Comparison of ENCODE assay signal across 24 mouse cellular contexts in genomic region chr1:19605506-19605905, GRCm38 (mm10).
"Had no signal": no experiment of that assay in that cellular context is flagged by ENCODE, and none has a peak within 500 bp of the region (broad histone marks: within the 10 kb centered on the region; RNA-seq: fewer than 3 reads in every experiment).

No protein-coding gene starts in this region.

- H3K27me3 ChIP-seq: heart, embryonic 13.5 days; heart, embryonic 15.5 days; hindbrain, embryonic 13.5 days; hindbrain, embryonic 15.5 days; limb, embryonic 13.5 days; limb, embryonic 15.5 days; liver, embryonic 12.5 days had no signal

- H3K4me2 ChIP-seq: heart, embryonic 11.5 days; heart, embryonic 13.5 days; heart, embryonic 15.5 days; hindbrain, embryonic 13.5 days; hindbrain, embryonic 15.5 days; limb, embryonic 13.5 days; limb, embryonic 15.5 days; liver, embryonic 12.5 days had no signal

- H3K4me1 ChIP-seq: heart, embryonic 13.5 days; heart, embryonic 15.5 days; hindbrain, embryonic 13.5 days; hindbrain, embryonic 15.5 days; limb, embryonic 13.5 days; limb, embryonic 15.5 days; liver, embryonic 12.5 days had no signal

- DNase-seq: forebrain, postnatal 0 days; gastrocnemius, postnatal 14 days; gastrocnemius, postnatal 36 days; heart, adult 11 months; heart, adult 2 months; heart, postnatal 14 days; heart, postnatal 36 days; kidney, adult 18-20 months; kidney, adult 8-10 months; kidney, postnatal 36 days; layer of hippocampus, adult 9-11 months; layer of hippocampus, postnatal 36 days; left cerebral cortex, postnatal 4 days had no signal

- H3K9me3 ChIP-seq: heart, embryonic 13.5 days; heart, embryonic 15.5 days; hindbrain, embryonic 13.5 days; hindbrain, embryonic 15.5 days; limb, embryonic 13.5 days; limb, embryonic 15.5 days; liver, embryonic 12.5 days had no signal

- H3K4me3 ChIP-seq: heart, adult 2 months; heart, embryonic 13.5 days; heart, embryonic 15.5 days; hindbrain, embryonic 13.5 days; hindbrain, embryonic 15.5 days; limb, embryonic 13.5 days; limb, embryonic 15.5 days; liver, embryonic 12.5 days had no signal

- H3K36me3 ChIP-seq: heart, embryonic 13.5 days; heart, embryonic 15.5 days; hindbrain, embryonic 13.5 days; hindbrain, embryonic 15.5 days; limb, embryonic 13.5 days; limb, embryonic 15.5 days; liver, embryonic 12.5 days had no signal

- H3K27ac ChIP-seq: heart, adult 2 months; heart, embryonic 13.5 days; heart, embryonic 15.5 days; hindbrain, embryonic 13.5 days; hindbrain, embryonic 15.5 days; hindbrain, postnatal 0 days; limb, embryonic 13.5 days; limb, embryonic 15.5 days; liver, embryonic 12.5 days; liver, embryonic 14.5 days had no signal

- ATAC-seq: forebrain, postnatal 0 days; hindbrain, postnatal 0 days; intestine, embryonic 16.5 days; liver, embryonic 12.5 days had no signal

- H3K9ac ChIP-seq: forebrain, postnatal 0 days; heart, embryonic 13.5 days; heart, embryonic 15.5 days; hindbrain, embryonic 13.5 days; hindbrain, embryonic 15.5 days; limb, embryonic 13.5 days; limb, embryonic 15.5 days; liver, embryonic 12.5 days; liver, embryonic 14.5 days had no signal
